Mouse (Mus musculus): Measurements from ENCODE around the gene Tshz2. TPM values are rescaled to one million over a fixed set of nuclear protein-coding genes. Genes with fewer than 3 reads are reported as not detected.
A peak's percentile ranks its signal among the peaks of the same experiment; 100 is the strongest.
"Not testable (repeated sequence)": the region's sequence is repeated elsewhere in the genome, so short reads cannot be mapped to it uniquely, and the experiment has no call there.

The Tshz2 gene
- polyA plus RNA-seq, 1 experiment from 2014 or later = 14.8 TPM

- H3K4me2 ChIP-seq (replicated peaks; ENCODE audit: low read depth, low read length) = no peak overlapping the region
- no peak for ATAC-seq (ENCODE audit: low FRiP score, low TSS enrichment)
- H3K27ac ChIP-seq (ENCODE audit: low read depth, low read length) = no peak overlapping the region
- H3K27me3 ChIP-seq (ENCODE audit: control insufficient read depth, insufficient read depth, low read length) = no peaks in the 10 kb centered on the region
- no peaks in the 10 kb centered on the region for H3K36me3 ChIP-seq (ENCODE audit: control insufficient read depth, insufficient read depth, low read length)
- no peaks in the 10 kb centered on the region for H3K4me1 ChIP-seq (ENCODE audit: control insufficient read depth, insufficient read depth, low read length)
- 84% methylated on average over 11 of the region's 11 CpGs for WGBS
- H3K9ac ChIP-seq (ENCODE audit: low read depth, low read length) = no peak overlapping the region
- no peak overlapping the region for H3K4me3 ChIP-seq (ENCODE audit: low read length)
- no peaks in the 10 kb centered on the region for H3K9me3 ChIP-seq (ENCODE audit: control insufficient read depth, low read length)
Measured at GRCm38 (mm10) chr2:169854491-169854890, 221.7 kb downstream of the Tshz2 start.

GRCm38 (mm10) chr2:169857041-169857440, 224.2 kb downstream of the Tshz2 start:
- not testable (repeated sequence) for H3K4me3 ChIP-seq (ENCODE audit: low read length); H3K27ac ChIP-seq (ENCODE audit: low read depth, low read length); H3K36me3 ChIP-seq (ENCODE audit: control insufficient read depth, insufficient read depth, low read length); H3K4me2 ChIP-seq (replicated peaks; ENCODE audit: low read depth, low read length); H3K9ac ChIP-seq (ENCODE audit: low read depth, low read length); ATAC-seq (ENCODE audit: low FRiP score, low TSS enrichment); H3K4me1 ChIP-seq (ENCODE audit: control insufficient read depth, insufficient read depth, low read length); H3K27me3 ChIP-seq (ENCODE audit: control insufficient read depth, insufficient read depth, low read length); H3K9me3 ChIP-seq (ENCODE audit: control insufficient read depth, low read length)

GRCm38 (mm10) chr2:169859078-169859855, 226.5 kb downstream of the Tshz2 start:
- peaks cover 13% of the 10 kb centered on the region for H3K4me1 ChIP-seq (ENCODE audit: control insufficient read depth, insufficient read depth, low read length)
- 63% methylated on average over 4 of the region's 4 CpGs for WGBS
- no peak overlapping the region for H3K4me3 ChIP-seq (ENCODE audit: low read length)
- H3K36me3 ChIP-seq (ENCODE audit: control insufficient read depth, insufficient read depth, low read length) = no peaks in the 10 kb centered on the region
- no peaks in the 10 kb centered on the region for H3K27me3 ChIP-seq (ENCODE audit: control insufficient read depth, insufficient read depth, low read length)
- no peak for ATAC-seq (ENCODE audit: low FRiP score, low TSS enrichment)
- no peak overlapping the region for H3K4me2 ChIP-seq (replicated peaks; ENCODE audit: low read depth, low read length)
- H3K27ac ChIP-seq (ENCODE audit: low read depth, low read length) = no peak overlapping the region
- H3K9ac ChIP-seq (ENCODE audit: low read depth, low read length) = no peak overlapping the region
- no peaks in the 10 kb centered on the region for H3K9me3 ChIP-seq (ENCODE audit: control insufficient read depth, low read length)

DNA sequence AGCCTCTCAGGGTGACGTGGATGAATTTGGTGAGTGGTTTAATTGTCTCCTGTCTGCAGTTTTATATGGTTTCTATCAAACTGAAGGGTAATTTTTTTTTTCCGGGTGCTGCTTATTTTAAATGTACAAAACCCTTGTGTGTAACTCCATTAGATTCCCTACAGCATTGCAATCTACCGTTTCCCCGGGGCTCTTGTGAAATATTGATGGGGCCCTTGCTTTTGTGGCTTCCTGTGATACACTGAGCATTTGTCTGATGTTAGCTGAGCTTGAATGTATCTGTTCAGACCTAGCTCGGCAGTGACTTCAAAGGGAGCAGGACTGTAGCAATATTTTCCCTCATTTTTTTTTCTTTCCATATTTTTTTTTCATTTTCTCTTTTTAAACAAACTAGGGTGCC, 228.1 kb downstream of the Tshz2 start:
- no peak overlapping the region for H3K4me2 ChIP-seq (replicated peaks; ENCODE audit: low read depth, low read length)
- H3K9me3 ChIP-seq (ENCODE audit: control insufficient read depth, low read length) = no peaks in the 10 kb centered on the region
- H3K36me3 ChIP-seq (ENCODE audit: control insufficient read depth, insufficient read depth, low read length) = no peaks in the 10 kb centered on the region
- ATAC-seq (ENCODE audit: low FRiP score, low TSS enrichment) = no peak
- no peak overlapping the region for H3K4me3 ChIP-seq (ENCODE audit: low read length)
- no peak overlapping the region for H3K9ac ChIP-seq (ENCODE audit: low read depth, low read length)
- H3K4me1 ChIP-seq (ENCODE audit: control insufficient read depth, insufficient read depth, low read length) = peaks cover 13% of the 10 kb centered on the region
- H3K27me3 ChIP-seq (ENCODE audit: control insufficient read depth, insufficient read depth, low read length) = no peaks in the 10 kb centered on the region
- H3K27ac ChIP-seq (ENCODE audit: low read depth, low read length) = no peak overlapping the region
- 56% methylated on average over 5 of the region's 5 CpGs for WGBS

DNA sequence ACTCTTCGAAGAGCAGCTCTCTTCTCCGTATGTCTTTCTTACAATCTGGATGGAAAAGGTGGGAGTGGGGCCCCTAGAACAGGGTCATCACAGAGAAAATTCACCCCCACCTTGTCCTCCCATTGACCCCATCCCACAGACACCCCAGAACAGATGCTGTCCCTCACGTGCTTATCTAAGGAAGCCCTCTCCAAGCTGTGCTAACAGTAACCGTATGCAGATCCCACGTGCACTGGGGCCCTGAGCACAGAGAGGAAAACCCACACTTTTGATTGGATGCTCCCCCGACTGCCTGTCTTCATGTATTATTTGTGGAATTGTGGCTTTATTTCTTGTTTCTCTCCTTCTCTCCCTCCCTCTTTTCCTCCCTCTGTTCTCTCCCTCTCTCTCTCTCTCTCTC, 229.9 kb downstream of the Tshz2 start:
- H3K27ac ChIP-seq (ENCODE audit: low read depth, low read length) = no peak overlapping the region
- 31% methylated on average over 6 of the region's 6 CpGs for WGBS
- no peak for ATAC-seq (ENCODE audit: low FRiP score, low TSS enrichment)

DNA sequence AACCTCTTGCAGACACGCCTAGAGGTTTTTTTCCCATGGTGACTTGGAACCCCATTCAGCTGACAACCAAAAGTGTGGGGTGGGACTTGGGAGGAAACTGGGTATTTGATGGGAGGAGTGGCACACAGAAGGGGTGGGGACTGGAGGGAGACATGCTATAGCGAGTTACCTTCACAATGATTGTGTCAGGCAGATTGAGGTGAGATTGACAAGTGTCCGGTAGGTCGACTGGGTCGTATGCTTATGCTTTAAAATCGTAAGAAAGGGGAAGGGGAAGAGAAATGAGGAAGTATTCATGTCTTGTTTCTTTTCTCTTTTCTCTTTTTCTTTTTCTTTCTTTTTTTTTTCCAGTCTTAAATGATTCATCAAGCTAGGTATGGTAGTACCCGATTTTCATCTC, 236.7 kb downstream of the Tshz2 start:
- Histone ChIP-seq H3K36me3 (ENCODE audit: control insufficient read depth, insufficient read depth, low read length) (no peaks in the 10 kb centered on the region), H3K27me3 (ENCODE audit: control insufficient read depth, insufficient read depth, low read length) (no peaks in the 10 kb centered on the region), H3K4me2 (replicated peaks; ENCODE audit: low read depth, low read length) (no peak overlapping the region), H3K9me3 (ENCODE audit: control insufficient read depth, low read length) (no peaks in the 10 kb centered on the region), H3K4me1 (ENCODE audit: control insufficient read depth, insufficient read depth, low read length) (no peaks in the 10 kb centered on the region), H3K9ac (ENCODE audit: low read depth, low read length) (no peak overlapping the region), H3K4me3 (ENCODE audit: low read length) (no peak overlapping the region), H3K27ac (ENCODE audit: low read depth, low read length) (no peak overlapping the region)
- 93% methylated on average over 7 of the region's 7 CpGs for WGBS
- ATAC-seq (ENCODE audit: low FRiP score, low TSS enrichment) = no peak

More for the DNA sequence above, 229.9 kb downstream of the Tshz2 start:
- H3K4me3 ChIP-seq (ENCODE audit: low read length) = no peak overlapping the region
- H3K9me3 ChIP-seq (ENCODE audit: control insufficient read depth, low read length) = no peaks in the 10 kb centered on the region
- no peaks in the 10 kb centered on the region for H3K27me3 ChIP-seq (ENCODE audit: control insufficient read depth, insufficient read depth, low read length)
- H3K4me1 ChIP-seq (ENCODE audit: control insufficient read depth, insufficient read depth, low read length) = peaks cover 13% of the 10 kb centered on the region
- H3K4me2 ChIP-seq (replicated peaks; ENCODE audit: low read depth, low read length) = no peak overlapping the region
- no peak overlapping the region for H3K9ac ChIP-seq (ENCODE audit: low read depth, low read length)
- H3K36me3 ChIP-seq (ENCODE audit: control insufficient read depth, insufficient read depth, low read length) = no peaks in the 10 kb centered on the region

DNA sequence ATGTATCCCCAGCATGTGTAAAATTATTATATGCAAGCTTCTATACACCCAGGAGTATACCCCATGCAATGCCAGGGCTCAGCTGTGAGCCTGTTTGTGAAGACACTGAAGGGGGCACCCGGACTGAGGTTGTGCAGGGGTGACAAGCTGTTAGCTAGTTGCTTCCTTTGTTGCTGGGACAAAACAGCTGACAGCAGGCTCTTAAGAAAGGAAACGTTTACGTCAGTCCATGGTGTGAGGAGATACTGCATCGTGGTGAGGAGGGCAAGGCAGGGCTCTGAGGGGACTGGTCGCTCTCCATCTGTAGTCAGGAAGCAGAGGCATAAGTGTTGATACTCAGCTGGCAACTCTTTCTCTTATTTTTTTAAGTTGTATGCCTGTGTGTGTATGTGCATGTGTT, 237.7 kb downstream of the Tshz2 start:
- Histone ChIP-seq H3K4me3 (ENCODE audit: low read length) (no peak overlapping the region), H3K4me1 (ENCODE audit: control insufficient read depth, insufficient read depth, low read length) (no peaks in the 10 kb centered on the region), H3K27me3 (ENCODE audit: control insufficient read depth, insufficient read depth, low read length) (no peaks in the 10 kb centered on the region), H3K4me2 (replicated peaks; ENCODE audit: low read depth, low read length) (no peak overlapping the region), H3K9ac (ENCODE audit: low read depth, low read length) (no peak overlapping the region), H3K36me3 (ENCODE audit: control insufficient read depth, insufficient read depth, low read length) (no peaks in the 10 kb centered on the region), H3K9me3 (ENCODE audit: control insufficient read depth, low read length) (no peaks in the 10 kb centered on the region), H3K27ac (ENCODE audit: low read depth, low read length) (no peak overlapping the region)
- ATAC-seq (ENCODE audit: low FRiP score, low TSS enrichment) = no peak
- 62% methylated on average over 5 of the region's 5 CpGs for WGBS

DNA sequence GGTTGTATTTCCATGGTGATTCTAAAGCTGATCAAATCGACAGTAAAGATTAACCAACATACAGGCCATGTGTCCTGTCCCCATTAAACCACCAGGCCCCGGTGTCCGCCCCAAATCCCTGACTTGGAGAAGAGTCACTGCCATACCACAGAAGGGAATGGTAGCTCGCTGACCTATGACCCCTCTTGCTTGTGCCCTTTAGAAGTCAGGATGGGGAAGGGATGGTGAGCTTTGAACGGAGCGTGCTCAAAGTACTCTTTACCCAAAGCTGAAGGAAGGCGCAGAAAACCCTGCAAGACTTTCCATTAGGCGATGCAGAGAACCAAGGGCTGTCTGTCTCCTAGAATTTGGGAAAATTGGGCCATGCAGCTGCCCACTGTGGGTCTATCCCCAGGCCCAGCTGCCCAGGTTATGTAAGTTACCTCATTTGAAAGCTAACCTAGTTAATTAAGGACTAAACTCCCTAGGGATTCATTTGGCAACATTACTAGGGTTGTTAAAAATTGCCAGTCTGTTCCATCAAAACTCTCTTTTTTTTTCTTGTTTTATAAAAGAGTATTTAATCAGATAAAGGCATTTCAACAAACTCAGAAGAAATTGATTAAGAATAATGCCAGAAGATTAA, 238.7 kb downstream of the Tshz2 start:
- Histone ChIP-seq H3K9me3 (ENCODE audit: control insufficient read depth, low read length) (no peaks in the 10 kb centered on the region), H3K4me2 (replicated peaks; ENCODE audit: low read depth, low read length) (no peak overlapping the region), H3K9ac (ENCODE audit: low read depth, low read length) (no peak overlapping the region), H3K36me3 (ENCODE audit: control insufficient read depth, insufficient read depth, low read length) (no peaks in the 10 kb centered on the region), H3K27ac (ENCODE audit: low read depth, low read length) (no peak overlapping the region), H3K4me3 (ENCODE audit: low read length) (no peak overlapping the region), H3K27me3 (ENCODE audit: control insufficient read depth, insufficient read depth, low read length) (no peaks in the 10 kb centered on the region), H3K4me1 (ENCODE audit: control insufficient read depth, insufficient read depth, low read length) (no peaks in the 10 kb centered on the region)
- WGBS = 85% methylated on average over 8 of the region's 8 CpGs
- ATAC-seq (ENCODE audit: low FRiP score, low TSS enrichment) = no peak

- H3K4me1 ChIP-seq (ENCODE audit: control insufficient read depth, insufficient read depth, low read length) = no peaks in the 10 kb centered on the region
- no peak overlapping the region for H3K9ac ChIP-seq (ENCODE audit: low read depth, low read length)
- no peaks in the 10 kb centered on the region for H3K9me3 ChIP-seq (ENCODE audit: control insufficient read depth, low read length)
- WGBS = 78% methylated on average over 16 of the region's 16 CpGs
- no peaks in the 10 kb centered on the region for H3K36me3 ChIP-seq (ENCODE audit: control insufficient read depth, insufficient read depth, low read length)
- H3K4me3 ChIP-seq (ENCODE audit: low read length) = no peak overlapping the region
- H3K27me3 ChIP-seq (ENCODE audit: control insufficient read depth, insufficient read depth, low read length) = no peaks in the 10 kb centered on the region
- H3K27ac ChIP-seq (ENCODE audit: low read depth, low read length) = 0 out of 2 replicates have a peak overlapping the region, but pooled peaks have one; percentile 51
- no peak overlapping the region for H3K4me2 ChIP-seq (replicated peaks; ENCODE audit: low read depth, low read length)
- ATAC-seq (ENCODE audit: low FRiP score, low TSS enrichment) = no peak
Measured at GRCm38 (mm10) chr2:169873442-169873841, 240.6 kb downstream of the Tshz2 start.

Data from kidney, embryonic 14.5 days (tissue).